Mouse (Mus musculus): ENCODE data around the gene Gal3st1. TPM values are rescaled to one million over a fixed set of nuclear protein-coding genes. Genes with fewer than 3 reads are reported as not detected.
"Not testable (repeated sequence)": the region's sequence is repeated elsewhere in the genome, so short reads cannot be mapped to it uniquely, and the experiment has no call there.

The Gal3st1 gene
- polyA plus RNA-seq, 1 experiment from 2014 or later: 0.17 TPM

- DNase-seq (ENCODE audit: low spot score): no peak
Observed at GRCm38 (mm10) chr11:3982275-3983209, 894 bp upstream of the Gal3st1 start.

DNA sequence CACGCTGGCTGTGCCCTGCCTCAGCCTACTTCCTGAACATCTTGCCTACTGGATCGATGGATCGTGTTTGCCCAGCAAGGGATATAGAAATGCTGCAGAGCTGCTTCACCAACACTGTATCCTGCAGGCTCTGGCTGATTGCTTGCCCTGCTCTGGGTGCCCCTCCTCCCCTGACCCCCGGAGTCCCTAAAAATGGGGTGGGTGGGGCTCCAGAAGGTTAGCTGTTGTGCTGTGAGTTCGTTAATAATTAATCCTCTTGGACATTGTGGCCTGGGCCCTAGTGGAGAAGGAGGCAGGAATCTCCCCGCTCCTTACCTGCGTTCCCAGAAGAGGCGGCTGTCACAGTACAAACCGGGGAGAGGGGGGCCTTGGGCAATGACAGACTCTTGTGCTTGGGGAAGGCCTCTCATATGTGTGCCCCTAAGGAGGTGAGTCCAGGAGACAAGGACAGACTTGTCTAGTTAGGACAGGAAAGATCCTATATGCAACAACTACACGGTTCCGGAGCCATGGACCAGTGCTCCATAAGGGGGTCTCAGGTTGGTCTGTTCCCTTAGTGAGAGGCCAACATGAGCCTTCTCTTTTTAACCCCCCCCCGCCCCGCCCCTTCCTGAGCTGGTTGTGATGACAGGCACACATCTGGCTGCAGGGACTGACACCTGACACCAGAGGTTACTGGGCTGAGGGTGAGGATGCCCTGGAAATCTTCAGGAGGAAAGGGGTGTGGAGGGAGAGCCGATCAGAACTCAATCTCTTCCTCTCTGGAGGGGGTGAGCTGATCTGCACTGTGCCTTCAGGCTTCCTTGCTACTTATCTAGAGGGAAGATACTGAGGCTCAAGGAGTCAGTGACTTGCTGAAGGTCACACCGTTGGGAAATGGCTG lies 668 bp downstream of the Gal3st1 start:
- DNase-seq (ENCODE audit: low spot score): no peak

- DNase-seq (ENCODE audit: low spot score): no peak
Observed at GRCm38 (mm10) chr11:3989748-3990147, 6.3 kb downstream of the Gal3st1 start.

- no peak for DNase-seq (ENCODE audit: low spot score)
Observed at GRCm38 (mm10) chr11:3993132-3993531, 9.7 kb downstream of the Gal3st1 start.

- no peak for DNase-seq (ENCODE audit: low spot score)
Observed at GRCm38 (mm10) chr11:3993914-3994313, 10.5 kb downstream of the Gal3st1 start.

DNA sequence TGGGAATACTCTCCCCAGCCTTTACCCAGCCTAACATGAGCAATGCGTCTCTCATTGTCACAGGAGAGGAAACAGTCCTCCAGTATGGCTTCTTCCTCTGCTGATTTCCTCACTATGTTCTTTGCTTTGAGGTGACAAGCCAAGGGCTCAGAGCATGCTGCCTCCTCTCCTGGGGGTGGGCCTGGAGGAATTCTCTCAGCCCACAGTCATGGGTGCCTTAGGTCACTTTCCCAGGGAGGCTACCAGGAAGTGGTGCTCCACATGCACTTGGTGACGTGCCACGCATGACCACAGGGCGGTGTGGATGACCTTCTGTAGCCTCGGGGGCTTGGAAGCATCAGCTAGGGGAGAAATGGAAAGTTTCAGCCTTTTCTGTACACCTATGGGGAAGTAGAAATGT lies 12.1 kb downstream of the Gal3st1 start:
- no peak for DNase-seq (ENCODE audit: low spot score)

DNA sequence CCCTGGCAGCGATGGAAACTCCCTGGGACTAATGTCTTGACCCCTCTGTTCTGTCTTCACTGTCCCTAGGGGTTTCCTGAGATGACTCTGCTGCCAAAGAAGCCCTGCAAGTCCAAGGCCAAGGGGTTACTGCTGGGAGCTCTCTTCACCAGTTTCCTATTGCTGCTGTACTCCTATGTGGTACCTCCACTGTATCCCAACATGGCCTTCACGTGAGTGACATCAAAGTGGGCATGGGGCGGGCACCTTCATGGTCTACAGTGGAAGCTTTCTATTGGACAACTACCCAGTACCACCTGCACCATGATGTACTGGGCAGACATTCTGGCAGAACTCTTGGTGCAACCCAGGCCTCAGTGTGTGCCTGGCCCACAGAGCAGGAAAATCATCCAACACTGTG lies 13.4 kb downstream of the Gal3st1 start:
- no peak for DNase-seq (ENCODE audit: low spot score)

GRCm38 (mm10) chr11:3997978-3998720 lies 14.7 kb downstream of the Gal3st1 start:
- no peak for DNase-seq (ENCODE audit: low spot score)

GRCm38 (mm10) chr11:3999547-3999946 lies 16.1 kb downstream of the Gal3st1 start:
- DNase-seq (ENCODE audit: low spot score): no peak

GRCm38 (mm10) chr11:4001603-4002002 lies 18.2 kb downstream of the Gal3st1 start:
- peak; percentile 62 for DNase-seq (ENCODE audit: low spot score)

DNA sequence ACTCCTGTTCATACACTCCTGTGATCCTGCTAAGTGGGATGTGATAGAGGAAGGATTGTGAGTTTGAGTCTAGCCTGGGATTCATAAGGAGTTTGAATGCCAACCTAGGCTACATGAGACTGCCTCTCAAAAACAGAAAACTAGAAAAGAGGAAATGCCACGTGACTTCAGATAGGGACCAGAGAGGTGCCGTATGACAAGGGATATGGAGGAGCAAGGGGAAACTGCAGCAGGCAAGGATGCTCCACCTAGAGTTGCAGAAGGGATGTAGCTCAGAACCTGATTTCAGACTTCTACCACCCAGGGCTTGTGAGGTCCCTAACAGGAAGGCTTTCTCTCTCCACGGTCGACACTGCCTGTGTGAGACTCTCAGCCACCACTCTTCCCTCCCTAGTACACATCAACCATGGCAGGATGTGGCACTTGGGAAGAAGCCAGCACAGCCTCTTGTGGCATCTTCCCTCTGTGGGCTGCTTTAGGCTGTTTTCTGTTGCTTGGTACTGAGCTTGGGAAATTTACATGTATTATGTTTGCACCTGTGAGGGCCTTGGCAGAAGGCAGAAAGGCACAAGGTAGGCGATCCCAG lies 21.9 kb downstream of the Gal3st1 start:
- no peak for DNase-seq (ENCODE audit: low spot score)

- no peak for DNase-seq (ENCODE audit: low spot score)
Observed at GRCm38 (mm10) chr11:4006462-4006861, 23.0 kb downstream of the Gal3st1 start.

GRCm38 (mm10) chr11:4012616-4013015 lies 29.2 kb downstream of the Gal3st1 start:
- DNase-seq (ENCODE audit: low spot score): no peak

DNA sequence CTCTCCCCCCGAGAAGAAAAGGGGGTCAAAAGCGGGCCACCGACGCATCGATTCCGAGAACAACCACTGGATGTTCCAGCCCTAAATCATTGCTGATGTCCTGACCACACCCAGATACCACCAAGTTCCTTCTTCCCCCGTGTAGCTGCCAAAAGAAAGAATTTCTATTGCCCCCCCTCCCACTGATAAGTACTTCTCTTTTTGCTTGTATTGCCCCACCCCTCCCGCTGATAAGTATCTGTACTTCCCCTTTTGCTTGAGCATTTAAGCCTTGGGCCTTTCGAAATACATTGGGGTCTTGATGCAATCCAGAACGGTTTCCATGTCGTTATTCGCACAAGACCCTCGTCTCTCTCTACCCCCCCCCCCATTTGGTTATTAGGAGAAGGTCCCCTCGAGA lies 32.4 kb downstream of the Gal3st1 start:
- DNase-seq (ENCODE audit: low spot score): not testable (repeated sequence)

- not testable (repeated sequence) for DNase-seq (ENCODE audit: low spot score)
Observed at GRCm38 (mm10) chr11:4022111-4022510, 38.7 kb downstream of the Gal3st1 start.

GRCm38 (mm10) chr11:4023321-4023720 lies 39.9 kb downstream of the Gal3st1 start:
- no peak for DNase-seq (ENCODE audit: low spot score)

DNA sequence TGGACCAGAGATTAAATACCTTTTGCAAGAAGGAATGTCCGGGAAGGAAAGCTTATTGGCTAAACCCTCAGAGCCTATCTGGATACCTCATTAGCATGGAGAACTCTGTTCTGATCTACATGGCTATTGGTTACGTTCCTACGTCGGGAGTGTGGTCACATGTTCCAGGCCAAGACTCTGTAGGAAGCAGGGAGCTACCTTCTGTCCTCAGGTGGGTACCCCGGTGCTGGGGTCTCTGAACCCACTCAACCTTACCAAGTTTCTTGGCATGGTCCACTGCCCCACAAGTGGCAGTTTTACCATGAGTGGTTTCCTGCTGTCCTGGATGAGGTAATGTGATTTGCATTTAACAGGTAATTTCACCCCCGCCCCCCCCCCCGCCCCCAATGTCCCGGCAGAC lies 43.6 kb downstream of the Gal3st1 start:
- DNase-seq (ENCODE audit: low spot score): no peak

- no peak for DNase-seq (ENCODE audit: low spot score)
Observed at GRCm38 (mm10) chr11:4027561-4028334, 44.3 kb downstream of the Gal3st1 start.

GRCm38 (mm10) chr11:4029343-4029742 lies 45.9 kb downstream of the Gal3st1 start:
- no peak for DNase-seq (ENCODE audit: low spot score)

Data from thymus, postnatal 0 days (tissue).